Mouse (Mus musculus): ENCODE data around the gene Ankrd44.
A peak's percentile ranks its signal among the peaks of the same experiment; 100 is the strongest.

Ankrd44 gene

DNA sequence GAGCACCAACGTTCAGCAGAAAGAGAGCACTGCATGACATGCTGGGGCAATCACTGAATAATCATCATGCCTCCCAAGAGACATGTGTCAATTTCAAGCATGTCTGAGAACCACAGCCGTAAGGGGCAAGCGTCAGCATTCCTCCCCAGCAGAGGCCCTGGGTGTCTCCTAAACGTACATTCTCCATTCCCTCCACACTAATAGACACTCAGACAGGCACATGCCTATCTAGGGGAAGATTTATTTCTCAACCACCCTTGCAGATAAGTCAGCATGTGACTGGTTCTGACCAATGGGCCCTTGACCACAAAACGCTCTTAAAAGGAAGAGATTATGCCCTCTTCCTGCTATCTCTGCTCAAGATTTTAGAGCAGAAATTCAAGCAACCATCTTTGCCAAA is 37.7 kb downstream of the Ankrd44 start:
- DNase-seq (ENCODE audit: low spot score in 2 of 2) = no peak

DNA sequence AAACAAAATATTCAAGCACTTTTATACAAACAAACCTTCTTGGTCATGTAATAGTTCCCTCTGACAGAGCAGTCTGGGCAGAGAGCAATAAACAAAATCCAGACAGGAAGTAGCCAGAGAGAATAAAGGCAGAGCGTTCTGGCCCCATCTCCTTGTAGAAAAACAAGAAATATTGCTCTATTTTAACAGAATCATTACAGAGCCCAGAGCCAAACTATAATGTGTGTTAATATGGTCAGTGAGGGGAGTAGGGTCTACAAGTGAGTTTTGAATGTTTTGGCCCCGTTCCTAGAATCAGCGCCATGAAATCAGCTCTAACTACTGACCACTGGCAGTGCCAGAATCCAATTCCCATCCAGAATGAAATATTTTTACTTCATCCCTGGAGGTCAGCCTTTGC is 38.3 kb downstream of the Ankrd44 start:
- DNase-seq (ENCODE audit: low spot score in 2 of 2) = no peak

DNA sequence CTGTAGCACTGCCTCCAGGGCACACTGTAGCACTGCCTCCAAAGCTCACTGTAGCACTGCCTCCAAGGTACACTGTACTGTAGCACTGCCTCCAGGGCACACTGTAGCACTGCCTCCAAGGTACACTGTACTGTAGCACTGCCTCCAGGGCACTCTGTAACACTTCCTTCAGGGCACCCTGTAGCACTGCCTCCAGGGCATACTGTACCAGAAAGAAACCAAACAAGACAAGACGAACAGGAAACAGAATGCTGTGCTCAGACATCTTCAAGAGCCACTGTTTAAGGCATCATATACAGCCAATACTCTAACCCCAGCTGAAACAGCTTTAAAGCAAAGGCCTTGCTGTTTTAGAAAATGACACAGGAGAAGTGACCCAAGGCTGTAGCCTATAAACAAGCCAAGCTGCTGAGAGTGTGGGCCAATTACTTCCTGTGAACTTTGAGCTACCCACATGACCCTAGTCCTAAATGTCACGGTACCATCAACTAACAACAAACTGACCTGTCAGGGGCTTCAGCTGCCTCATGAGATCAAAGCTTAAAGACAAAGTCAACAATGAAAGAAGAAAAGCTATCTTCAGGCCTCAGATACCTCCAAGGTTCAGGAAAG is 43.2 kb downstream of the Ankrd44 start:
- no peak for DNase-seq (ENCODE audit: low spot score in 2 of 2)

GRCm38 (mm10) chr1:54881523-54881922 is 44.7 kb downstream of the Ankrd44 start:
- no peak for DNase-seq (ENCODE audit: low spot score in 2 of 2)

- DNase-seq (ENCODE audit: low spot score in 2 of 2) = no peak
These were observed 48.6 kb downstream of the Ankrd44 start for GRCm38 (mm10) chr1:54877423-54878073.

GRCm38 (mm10) chr1:54877014-54877413 is 49.2 kb downstream of the Ankrd44 start:
- no peak for DNase-seq (ENCODE audit: low spot score in 2 of 2)

DNA sequence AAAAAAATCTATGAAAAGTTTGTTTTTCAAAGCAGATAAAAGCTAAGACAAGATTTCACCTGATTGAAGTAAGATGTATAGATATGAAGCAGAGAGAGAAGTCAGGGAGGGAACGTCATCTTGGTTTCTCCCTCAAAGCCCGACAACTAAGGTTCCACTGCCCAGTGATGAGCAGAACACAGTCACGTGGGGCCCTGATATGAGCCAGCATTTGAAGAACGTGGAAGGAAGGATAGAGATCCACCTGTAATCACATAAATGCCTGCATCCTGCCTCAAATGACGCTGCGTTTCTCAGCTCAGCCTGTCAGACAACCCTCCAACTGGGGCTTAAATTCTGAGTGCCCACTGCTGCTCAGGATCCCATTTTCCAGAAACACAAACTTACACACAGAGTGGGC is 52.1 kb downstream of the Ankrd44 start:
- DNase-seq (ENCODE audit: low spot score in 2 of 2) = no peak

- no peak for DNase-seq (ENCODE audit: low spot score in 2 of 2)
These were observed 53.1 kb downstream of the Ankrd44 start for GRCm38 (mm10) chr1:54872857-54873616.

DNA sequence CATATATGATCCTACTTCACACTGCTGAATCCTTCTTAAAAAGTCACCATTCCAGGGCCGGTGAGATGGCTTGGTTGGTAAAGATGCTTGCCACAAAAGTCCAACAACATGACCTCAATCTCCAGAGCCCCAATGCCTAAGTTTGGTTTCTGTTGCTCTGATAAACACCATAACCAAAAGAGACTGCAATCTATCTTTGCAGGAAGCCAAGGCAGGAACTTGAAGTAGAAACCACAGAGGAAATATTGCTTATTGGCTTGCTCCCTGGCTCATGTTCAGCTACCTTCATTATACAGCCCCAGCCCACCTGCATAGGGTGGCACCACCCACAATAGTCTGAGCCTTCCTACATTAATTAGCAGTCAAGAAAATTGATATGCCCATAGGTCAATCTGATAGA is 54.9 kb downstream of the Ankrd44 start:
- peak in 1 of 2 experiments; percentile 20 for DNase-seq (ENCODE audit: low spot score in 2 of 2)

DNA sequence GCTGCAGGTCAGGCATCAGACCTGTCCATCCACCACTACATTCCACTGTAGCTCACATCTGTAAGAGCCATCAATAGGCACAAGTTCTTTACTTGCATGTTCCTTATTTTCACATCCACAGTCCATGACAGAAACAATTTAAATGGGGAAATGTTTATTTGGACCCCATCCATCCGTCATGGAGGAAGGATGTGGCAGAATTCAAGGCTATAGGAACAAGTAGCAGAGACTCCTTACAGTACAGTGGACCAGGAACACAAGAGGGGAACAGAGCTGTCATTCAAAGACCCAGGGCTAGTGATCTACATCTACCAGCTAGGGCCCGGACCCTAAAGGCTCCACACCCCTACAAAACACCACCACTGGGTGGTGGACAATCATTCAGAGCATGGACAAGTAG is 55.6 kb downstream of the Ankrd44 start:
- DNase-seq (ENCODE audit: low spot score in 2 of 2) = no peak

- DNase-seq (ENCODE audit: low spot score in 2 of 2) = no peak
These were observed 59.0 kb downstream of the Ankrd44 start for GRCm38 (mm10) chr1:54867226-54867625.

GRCm38 (mm10) chr1:54866131-54866530 is 60.1 kb downstream of the Ankrd44 start:
- no peak for DNase-seq (ENCODE audit: low spot score in 2 of 2)

- DNase-seq (ENCODE audit: low spot score in 2 of 2) = no peak
These were observed 61.1 kb downstream of the Ankrd44 start for GRCm38 (mm10) chr1:54864928-54865652.

- DNase-seq (ENCODE audit: low spot score in 2 of 2) = no peak
These were observed 65.8 kb downstream of the Ankrd44 start for GRCm38 (mm10) chr1:54860361-54860760.

DNA sequence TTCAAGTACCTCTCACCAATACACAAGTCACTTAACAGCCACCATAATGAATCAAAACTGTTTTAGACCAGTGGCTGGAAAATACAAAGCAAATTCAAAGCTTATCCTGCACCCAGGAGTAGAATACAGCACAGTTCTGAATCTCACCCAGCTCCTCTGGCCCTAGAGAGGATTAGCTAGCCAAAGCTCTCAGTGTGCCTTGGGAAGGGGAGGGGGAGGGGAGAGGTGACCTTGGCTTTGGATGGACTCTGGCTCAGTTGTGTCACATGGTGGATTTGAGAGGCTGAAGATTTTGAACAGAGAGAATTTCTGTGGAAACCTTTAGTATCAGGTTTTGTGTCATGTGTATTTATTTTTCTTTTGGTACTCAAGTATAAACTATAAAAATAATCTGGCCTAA is 66.3 kb downstream of the Ankrd44 start:
- DNase-seq (ENCODE audit: low spot score in 2 of 2) = no peak

- DNase-seq (ENCODE audit: low spot score in 2 of 2) = no peak
These were observed 67.3 kb downstream of the Ankrd44 start for GRCm38 (mm10) chr1:54858898-54859297.

- no peak for DNase-seq (ENCODE audit: low spot score in 2 of 2)
These were observed 69.7 kb downstream of the Ankrd44 start for GRCm38 (mm10) chr1:54856502-54856901.

- DNase-seq (ENCODE audit: low spot score in 2 of 2) = no peak
These were observed 70.2 kb downstream of the Ankrd44 start for GRCm38 (mm10) chr1:54855970-54856369.

DNA sequence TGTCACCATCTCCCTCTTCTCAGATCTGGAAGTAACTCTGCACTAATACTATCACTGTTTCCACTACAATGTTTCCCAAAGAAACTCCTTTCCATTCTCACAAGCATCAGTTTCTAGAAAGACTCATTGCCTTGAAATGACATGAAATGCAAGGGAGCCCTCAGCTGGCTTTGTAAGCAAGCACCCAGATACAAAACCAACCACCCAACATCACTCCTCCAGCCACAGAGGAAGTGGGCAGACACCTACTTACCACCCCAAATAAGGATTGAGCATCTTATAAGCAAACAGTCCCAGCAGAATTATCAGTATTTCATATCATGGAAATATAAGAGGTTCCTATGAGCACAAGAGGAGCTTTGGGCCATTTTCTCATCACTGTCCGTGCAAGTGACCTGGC is 71.8 kb downstream of the Ankrd44 start:
- DNase-seq (ENCODE audit: low spot score in 2 of 2) = no peak

DNA sequence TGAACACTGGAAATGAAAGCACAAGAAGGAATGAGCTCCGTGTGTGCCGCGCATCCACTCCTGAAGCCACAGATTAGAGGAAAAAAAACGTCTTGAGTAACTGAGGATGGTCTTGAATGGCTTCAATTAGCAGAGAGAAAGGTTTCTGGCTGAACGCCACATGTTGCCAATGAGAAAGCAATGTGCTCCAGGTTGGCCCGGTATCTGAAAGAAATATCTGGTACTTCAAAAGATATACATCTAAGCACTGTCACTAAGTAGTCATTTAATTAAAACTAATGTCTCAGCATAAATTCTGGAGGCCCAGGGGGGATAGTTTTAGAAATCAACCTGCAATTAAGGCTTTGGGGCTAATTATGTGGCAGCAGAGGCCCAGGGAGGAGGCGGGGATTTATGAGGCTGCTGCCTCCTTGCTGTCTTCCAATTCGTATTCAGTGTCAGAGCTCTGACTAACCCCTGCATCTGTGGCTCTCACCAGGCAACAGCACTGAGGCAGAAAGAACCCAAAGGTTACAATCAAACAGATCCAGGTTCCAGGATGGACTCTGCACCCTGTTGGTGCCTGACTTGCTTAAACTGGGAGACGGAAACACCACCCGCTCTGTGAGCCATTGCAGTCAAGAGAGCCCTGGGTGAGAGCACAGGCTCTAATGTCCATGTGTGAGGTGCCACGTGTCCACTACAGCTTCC is 72.7 kb downstream of the Ankrd44 start:
- DNase-seq (ENCODE audit: low spot score in 2 of 2) = no peak

- no peak for DNase-seq (ENCODE audit: low spot score in 2 of 2)
These were observed 74.6 kb downstream of the Ankrd44 start for GRCm38 (mm10) chr1:54851610-54852009.

GRCm38 (mm10) chr1:54850077-54850476 is 76.1 kb downstream of the Ankrd44 start:
- no peak for DNase-seq (ENCODE audit: low spot score in 2 of 2)

Measured in thymus, postnatal 10 days (tissue).